Mouse (Mus musculus) neutrophil, adult 5-6 weeks (primary cell): ENCODE data around the gene Treml1. TPM values are rescaled to one million over a fixed set of nuclear protein-coding genes. Genes with fewer than 3 reads are reported as not detected.
A peak's percentile ranks its signal among the peaks of the same experiment; 100 is the strongest.

ENCODE experiments used
- ATAC-seq: fragments of 151-379, 151-347 bp; 2 replicates; pipeline ENCODE4 v1.8.0; 2017; ENCODE audit warnings: mild to moderate bottlenecking, moderate TSS enrichment; ENCODE audit not compliant: insufficient number of reproducible peaks, poor library complexity, low FRiP score, severe bottlenecking; ENCODE audit errors: extremely low read depth
- total RNA-seq: library from RNA; stranded (forward); fragments of 200-1000 nt; gene quantifications from 2 replicates; pipeline ENCODE4 v1.2.3, GENCODE M21; 2017

Gene Treml1
- total RNA-seq, 1 experiment from 2014 or later = 9.8 TPM

- ATAC-seq = no peak
Measured at GRCm38 (mm10) chr17:48404706-48405105, 45.0 kb downstream of the Treml1 start.

DNA sequence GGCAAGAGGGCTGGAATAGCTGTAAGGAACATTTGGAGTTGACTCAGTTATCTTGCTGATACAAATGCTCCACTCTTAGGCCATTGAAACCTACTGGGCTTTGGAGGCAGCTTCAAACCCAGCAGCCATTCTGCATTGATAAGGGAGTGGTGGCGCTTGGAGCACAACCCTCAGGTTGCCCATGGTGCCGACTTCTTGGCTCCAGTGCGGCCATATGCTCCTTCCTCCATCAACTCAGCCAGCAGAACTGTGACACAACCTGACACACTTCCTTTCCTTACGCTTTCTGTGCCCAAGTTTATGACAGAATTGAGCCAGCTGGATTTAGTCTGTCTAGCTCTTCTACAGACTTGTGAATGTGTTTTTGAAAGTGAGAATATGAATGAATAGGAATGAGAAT, 47.4 kb downstream of the Treml1 start:
- no peak for ATAC-seq

DNA sequence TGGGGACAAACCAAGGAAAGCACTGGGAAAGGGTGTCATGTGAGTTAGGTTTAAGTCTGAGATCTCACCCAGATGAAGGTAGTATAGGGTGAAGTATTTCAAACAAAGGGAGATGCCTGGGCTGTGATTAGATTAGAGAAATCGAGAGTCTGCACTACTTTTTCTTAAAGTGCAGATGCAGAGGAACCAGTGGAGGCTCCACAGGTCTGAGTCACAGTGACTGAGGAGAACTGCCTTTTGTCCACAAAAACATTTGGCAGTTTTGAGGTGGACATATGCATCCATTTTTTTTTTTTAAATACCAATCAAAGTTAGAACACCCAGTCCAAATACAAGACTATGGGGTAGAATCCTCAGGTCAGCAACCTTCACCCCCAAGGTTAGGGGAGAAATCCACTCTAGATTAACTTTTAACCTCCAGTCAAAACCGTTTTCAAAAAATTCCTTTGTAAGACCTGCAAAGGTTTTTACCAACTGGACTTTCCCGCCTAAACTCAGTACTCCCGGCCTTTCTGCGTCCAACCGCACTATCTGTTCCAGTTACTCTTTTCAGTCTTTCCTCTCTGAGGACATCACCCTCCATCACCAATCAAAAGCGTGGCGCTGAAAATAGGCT, 48.3 kb downstream of the Treml1 start:
- ATAC-seq = no peak

- ATAC-seq = peak; percentile 52
Measured at GRCm38 (mm10) chr17:48408526-48409291, 49.0 kb downstream of the Treml1 start.

DNA sequence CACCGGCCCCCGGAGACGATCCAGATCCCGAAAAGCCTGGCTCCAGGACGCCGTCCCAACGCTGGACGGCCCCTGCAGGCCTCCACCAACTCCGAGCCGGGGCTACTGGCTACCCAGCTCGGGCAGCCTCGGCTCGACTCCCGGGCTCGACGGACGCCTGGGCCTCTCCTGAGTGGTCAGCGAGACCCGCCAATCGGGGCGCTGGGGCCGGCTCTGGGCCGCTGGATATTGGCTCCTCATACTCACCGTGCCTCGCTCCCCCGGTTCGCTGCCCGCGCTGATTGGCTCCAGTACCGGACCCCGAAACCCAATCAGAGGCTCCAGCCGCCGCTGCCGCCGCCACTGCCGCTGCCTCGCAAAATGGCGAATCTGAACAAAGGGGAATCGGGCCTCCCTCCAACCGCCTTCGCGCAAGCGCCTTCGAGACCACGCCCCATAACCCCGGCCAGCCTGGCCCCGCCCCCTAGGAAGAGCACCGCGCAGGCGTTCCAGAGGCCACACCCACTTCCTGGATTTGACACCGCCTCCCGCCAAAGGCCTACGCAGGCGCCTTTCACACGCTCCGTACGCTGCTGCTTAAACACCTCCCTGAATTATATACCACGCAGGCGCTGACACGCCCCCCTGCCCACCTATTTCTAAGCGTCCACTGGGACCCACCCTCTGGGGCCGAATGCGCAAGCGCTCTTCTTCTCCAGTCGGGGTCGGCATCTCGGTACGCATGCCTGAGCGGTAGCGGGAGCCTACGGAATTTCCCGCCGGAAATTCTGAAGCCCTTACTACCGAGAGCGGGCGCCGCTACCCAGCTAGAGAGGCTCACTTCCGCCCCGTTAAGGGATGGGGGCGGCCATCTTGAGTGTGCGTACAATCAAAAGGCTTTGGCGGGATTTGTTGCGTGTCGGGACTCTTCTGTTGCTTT, 49.9 kb downstream of the Treml1 start, which contains the start of the genes Nfya and Oard1:
Gene Nfya (minus strand): TSS at position 527 of the 919 bp plus-strand sequence.
Gene Oard1 (plus strand): TSS at position 635 of the 919 bp plus-strand sequence.
- peak; percentile 76 for ATAC-seq

- ATAC-seq = no peak
Measured at GRCm38 (mm10) chr17:48410299-48410785, 50.6 kb downstream of the Treml1 start.

DNA sequence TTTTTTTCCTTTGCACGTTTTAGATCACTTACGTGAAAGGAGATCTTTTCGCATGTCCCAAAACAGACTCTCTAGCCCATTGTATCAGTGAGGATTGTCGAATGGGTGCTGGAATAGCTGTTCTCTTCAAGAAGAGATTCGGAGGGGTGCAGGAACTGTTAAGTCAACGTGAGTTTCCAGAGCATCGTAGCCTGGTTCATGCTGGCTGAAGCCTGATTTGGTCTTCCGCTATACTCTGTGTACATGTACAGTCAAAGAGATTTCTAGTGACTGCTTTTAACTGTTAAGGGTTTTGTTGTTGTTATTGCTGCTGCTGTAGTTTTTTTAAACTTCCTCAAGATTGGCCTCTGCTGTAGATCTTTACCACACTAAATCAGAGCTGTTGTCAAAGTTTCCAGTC, 51.5 kb downstream of the Treml1 start:
- no peak for ATAC-seq

GRCm38 (mm10) chr17:48416011-48416410, 56.3 kb downstream of the Treml1 start:
- ATAC-seq = no peak

Other genes with a start within 250 kb of the Treml1 start
- 31.7 and 33.5 TPM in 2 replicates for gene 9830107B12Rik, start 213.6 kb upstream of the Treml1 start, total RNA-seq
- 129 and 143 TPM in 2 replicates for gene A530064D06Rik, start 192.6 kb upstream of the Treml1 start, total RNA-seq
- gene Trem1, start 127.1 kb upstream of the Treml1 start, total RNA-seq = 172 and 173 TPM in 2 replicates
- gene Trem3, start 112.1 kb upstream of the Treml1 start, total RNA-seq = 140 and 149 TPM in 2 replicates
- gene Treml4, start 95.6 kb upstream of the Treml1 start, total RNA-seq = 47.1 and 49.0 TPM in 2 replicates
- 145 and 151 TPM in 2 replicates for gene Treml2, start 60.4 kb upstream of the Treml1 start, total RNA-seq
- gene B430306N03Rik, start 43.8 kb upstream of the Treml1 start, total RNA-seq = 99.2 and 102 TPM in 2 replicates
- gene Trem2, start 13.5 kb upstream of the Treml1 start, total RNA-seq = 2.6 and 3.7 TPM in 2 replicates
- 47.7 and 55.0 TPM in 2 replicates for gene Nfya, start 50.0 kb downstream of the Treml1 start, total RNA-seq
- 92.3 and 97.1 TPM in 2 replicates for gene Oard1, start 50.1 kb downstream of the Treml1 start, total RNA-seq
- not detected in 2 replicates for gene Apobec2, start 73.0 kb downstream of the Treml1 start, total RNA-seq
- gene Tspo2, start 91.6 kb downstream of the Treml1 start, total RNA-seq = 2.5 and 3.8 TPM in 2 replicates
- gene Unc5cl, start 95.0 kb downstream of the Treml1 start, total RNA-seq = 5.2 and 11.3 TPM in 2 replicates